Mouse (Mus musculus) heart, embryonic 14.5 days (tissue): Measurements from ENCODE around the gene Dkc1. TPM values are rescaled to one million over a fixed set of nuclear protein-coding genes. Genes with fewer than 3 reads are reported as not detected.

Source experiments
- ATAC-seq: fragments of 200-750 bp; cut with Nextera tagmentation; 2 replicates; pipeline ENCODE4 v1.8.0; 2017; ENCODE audit warnings: low read depth, moderate TSS enrichment; ENCODE audit not compliant: insufficient number of reproducible peaks, insufficient read depth, low FRiP score
- H3K27ac ChIP-seq, 2 experiments: fragments of 200-500 bp in 1 of 2; fragments of 300-500 bp in 1 of 2; sonication (generic) in 1 of 2; replicated peaks in 1 of 2; 2 replicates each; pipeline ENCODE4 v1.5.1; 2012 to 2014; ENCODE audit warnings: low read depth in 2 of 2, low read length in 2 of 2, control low read depth in 1 of 2, mild to moderate bottlenecking in 1 of 2, mixed read lengths in 1 of 2; ENCODE audit not compliant: control insufficient read depth in 1 of 2, insufficient read depth in 1 of 2
- H3K27me3 ChIP-seq: fragments of 300-500 bp; sonication (generic); 2 replicates; pipeline ENCODE4 v1.6.1; 2014; ENCODE audit warnings: mild to moderate bottlenecking, low read length, control low read depth; ENCODE audit not compliant: control insufficient read depth, insufficient read depth
- H3K36me3 ChIP-seq: fragments of 300-500 bp; sonication (generic); 2 replicates; pipeline ENCODE4 v1.6.1; 2014; ENCODE audit warnings: mild to moderate bottlenecking, control low read depth, low read length, mixed read lengths; ENCODE audit not compliant: control insufficient read depth, insufficient read depth
- H3K4me1 ChIP-seq, 2 experiments: fragments of 200-500 bp in 1 of 2; fragments of 300-500 bp in 1 of 2; sonication (generic) in 1 of 2; 2 replicates each; pipeline ENCODE4 v1.6.1; 2012 to 2014; ENCODE audit warnings: low read length in 2 of 2, control low read depth in 1 of 2, mixed read lengths in 1 of 2; ENCODE audit not compliant: control insufficient read depth in 2 of 2, insufficient read depth in 2 of 2
- H3K4me2 ChIP-seq: fragments of 300-500 bp; sonication (generic); 2 replicates; pipeline ENCODE4 v1.6.1; 2014; ENCODE audit warnings: mild to moderate bottlenecking, low read length
- H3K4me3 ChIP-seq, 2 experiments: fragments of 200-500 bp in 1 of 2; fragments of 300-500 bp in 1 of 2; sonication (generic) in 1 of 2; 2 replicates each; pipeline ENCODE4 v1.5.1; 2012 to 2014; ENCODE audit warnings: low read length in 2 of 2, mild to moderate bottlenecking in 2 of 2, control low read depth in 1 of 2, low read depth in 1 of 2, moderate library complexity in 1 of 2; ENCODE audit not compliant: control insufficient read depth in 1 of 2, insufficient read depth in 1 of 2
- H3K9ac ChIP-seq: fragments of 300-500 bp; sonication (generic); 2 replicates; pipeline ENCODE4 v1.6.1; 2014; ENCODE audit warnings: mild to moderate bottlenecking, low read length
- H3K9me3 ChIP-seq: fragments of 300-500 bp; sonication (generic); 2 replicates; pipeline ENCODE4 v1.6.1; 2016; ENCODE audit warnings: low read length, control low read depth; ENCODE audit not compliant: control insufficient read depth
- WGBS: fragments of 180-500 bp; shearing (Covaris S2); extraction: QIAGEN DNeasy Blood & Tissue Kit; methylation state at CpG from one replicate; pipeline ENCODE4 v1.1.7; 2014; 5-methylcytosine and 5-hydroxymethylcytosine counted together
- polyA plus RNA-seq: library from polyadenylated mRNA; unstranded; fragments of >200 nt; fragmentation: Nextera tagmentation; extraction: Ambion mirVana; gene quantifications from 2 replicates; pipeline ENCODE4 v1.2.1, GENCODE M21; 2014

Gene Dkc1
- polyA plus RNA-seq, 1 experiment from 2014 or later: 62.4 TPM

DNA sequence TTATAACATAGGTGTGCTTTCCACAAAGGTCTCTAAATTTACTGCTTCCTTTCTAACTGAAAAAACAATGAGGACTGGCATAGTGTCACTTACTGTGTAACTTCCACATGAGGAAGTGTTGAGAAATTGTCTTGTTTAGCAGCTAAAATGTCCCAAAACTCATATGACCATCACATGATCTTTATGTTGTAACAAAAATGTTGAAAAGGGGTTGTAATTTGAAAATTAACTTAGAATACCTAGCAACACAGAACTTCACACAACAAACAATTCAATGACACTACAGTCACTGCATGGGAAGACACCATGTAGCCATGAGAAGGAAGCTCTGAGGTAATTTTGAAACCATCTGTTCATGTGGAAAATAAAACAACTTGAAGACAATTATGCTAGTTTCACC lies 31.2 kb downstream of the Dkc1 start:
- Histone ChIP-seq H3K4me1 (no peaks in the 10 kb centered on the region), H3K27ac (no peak overlapping the region), H3K9me3 (no peaks in the 10 kb centered on the region), H3K4me2 (no peak overlapping the region), H3K27me3 (no peaks in the 10 kb centered on the region), H3K9ac (no peak overlapping the region), H3K4me3 (no peak overlapping the region), H3K36me3 (peaks cover 18% of the 10 kb centered on the region)
- ATAC-seq: no peak

DNA sequence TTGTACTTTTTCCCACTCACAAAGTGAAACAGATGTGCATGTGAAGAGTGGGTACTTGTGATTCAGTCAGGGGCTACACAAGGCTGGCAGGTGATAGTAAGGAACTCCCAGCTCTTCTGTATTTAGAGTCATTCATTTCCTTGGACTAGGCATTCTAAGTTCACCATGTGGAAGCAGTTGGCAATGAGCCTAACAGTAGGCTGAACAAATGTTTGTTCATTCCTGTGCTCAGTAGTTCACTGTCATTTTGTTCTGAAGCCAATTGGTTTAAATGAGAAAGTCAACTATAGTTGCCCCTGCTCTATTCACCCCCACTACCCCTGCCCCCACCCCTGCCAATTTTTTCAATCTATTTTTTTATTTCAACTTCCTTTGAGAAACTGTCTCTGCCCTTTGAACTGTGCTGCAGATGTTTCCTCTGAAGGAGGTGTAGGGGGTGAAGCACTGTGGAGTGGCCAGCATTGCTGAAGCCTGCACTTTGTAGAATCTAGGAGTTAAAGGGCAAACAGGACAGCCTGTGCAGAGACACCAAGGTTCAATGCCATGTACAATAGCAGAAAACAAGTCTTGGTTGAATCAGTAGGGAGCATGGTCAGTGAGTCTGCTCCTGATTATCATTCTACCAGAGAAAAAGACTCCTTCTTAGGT lies 32.8 kb downstream of the Dkc1 start:
- Histone ChIP-seq H3K36me3 (peaks cover 12% of the 10 kb centered on the region), H3K4me3 (no peak overlapping the region), H3K9me3 (no peaks in the 10 kb centered on the region), H3K9ac (no peak overlapping the region), H3K27me3 (no peaks in the 10 kb centered on the region), H3K27ac (no peak overlapping the region), H3K4me2 (no peak overlapping the region), H3K4me1 (no peaks in the 10 kb centered on the region)
- no peak for ATAC-seq

DNA sequence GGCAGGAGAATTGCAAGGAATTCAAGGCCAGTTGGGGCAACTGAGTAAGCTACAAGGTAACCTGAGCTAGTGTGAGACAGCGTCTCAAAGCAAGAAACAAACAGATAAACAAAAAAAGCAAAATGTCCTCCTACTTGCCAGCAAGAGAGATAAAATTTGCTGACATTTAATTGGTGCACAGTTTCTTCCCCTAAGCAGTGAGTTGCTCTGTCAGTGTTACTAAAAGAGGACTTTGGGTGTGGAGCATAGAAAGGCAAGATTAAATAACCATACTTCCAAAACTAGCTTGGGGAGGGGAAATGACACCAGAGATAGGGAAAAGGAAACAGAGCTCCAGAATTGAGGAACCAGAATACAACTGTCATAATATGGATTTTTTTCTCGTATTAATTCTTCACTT lies 33.8 kb downstream of the Dkc1 start:
- H3K36me3 ChIP-seq: peaks cover 9% of the 10 kb centered on the region; the same call in 1 of the 2 replicates
- no peak overlapping the region for H3K9ac ChIP-seq
- H3K4me2 ChIP-seq: peak overlapping the region; percentile 58
- H3K4me1 ChIP-seq: no peaks in the 10 kb centered on the region
- no peaks in the 10 kb centered on the region for H3K27me3 ChIP-seq
- no peaks in the 10 kb centered on the region for H3K9me3 ChIP-seq
- WGBS: 50% methylated on average over 2 of the region's 2 CpGs
- no peak overlapping the region; a peak in 1 of 4 replicates for H3K4me3 ChIP-seq
- ATAC-seq: no peak
- H3K27ac ChIP-seq: no peak overlapping the region

DNA sequence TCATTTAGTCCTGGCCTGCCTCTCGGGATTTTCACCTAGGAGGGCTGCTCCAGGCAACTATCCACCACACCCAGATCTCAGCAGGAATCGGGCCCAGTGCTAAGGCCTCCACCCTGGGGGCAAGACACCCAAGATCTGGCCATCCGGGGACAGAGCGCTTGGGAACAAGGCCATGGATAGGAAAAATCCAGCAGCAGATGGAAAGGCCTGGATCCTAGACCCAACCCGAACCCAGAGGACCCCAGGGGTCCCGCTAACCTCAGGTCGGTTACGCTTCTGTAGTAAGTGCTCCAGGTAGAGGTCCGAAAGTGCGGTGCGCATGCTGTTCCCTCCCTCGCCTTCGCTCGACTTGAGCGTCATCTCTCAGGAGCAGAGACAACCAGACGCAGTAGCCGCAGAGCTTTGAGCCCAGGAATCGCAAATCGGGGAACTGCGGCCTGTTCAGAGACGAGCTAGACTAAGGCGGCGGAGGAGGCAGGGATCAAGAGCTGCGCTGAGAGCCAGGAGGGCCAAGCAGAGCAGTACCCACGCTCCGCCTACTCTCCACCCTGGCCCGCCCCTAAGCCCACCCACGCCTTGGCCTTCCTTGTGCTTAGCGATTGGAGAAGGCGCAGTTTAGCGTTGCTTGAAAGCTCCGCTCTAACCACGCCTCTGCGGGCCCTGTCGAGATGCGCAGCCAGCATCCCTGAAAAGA lies 35.0 kb downstream of the Dkc1 start, which contains the start of gene Mpp1:
Mpp1 (minus strand) TSS at position 550 of the 694 bp plus-strand sequence.
- Histone ChIP-seq H3K9me3 (no peaks in the 10 kb centered on the region), H3K27ac (peak within 1 kb of the TSS; percentile 24 to 64), H3K36me3 (no peaks in the 10 kb centered on the region; the same call in 1 of the 2 replicates), H3K4me1 (no peaks in the 10 kb centered on the region), H3K27me3 (no peaks in the 10 kb centered on the region), H3K9ac (peak within 1 kb of the TSS; percentile 69), H3K4me2 (peak within 1 kb of the TSS; percentile 58), H3K4me3 (peak within 1 kb of the TSS; percentile 53 to 59)
- ATAC-seq: peak; percentile 91
- whole genome bisulfite sequencing: 18% methylated on average over 36 of the region's 36 CpGs

DNA sequence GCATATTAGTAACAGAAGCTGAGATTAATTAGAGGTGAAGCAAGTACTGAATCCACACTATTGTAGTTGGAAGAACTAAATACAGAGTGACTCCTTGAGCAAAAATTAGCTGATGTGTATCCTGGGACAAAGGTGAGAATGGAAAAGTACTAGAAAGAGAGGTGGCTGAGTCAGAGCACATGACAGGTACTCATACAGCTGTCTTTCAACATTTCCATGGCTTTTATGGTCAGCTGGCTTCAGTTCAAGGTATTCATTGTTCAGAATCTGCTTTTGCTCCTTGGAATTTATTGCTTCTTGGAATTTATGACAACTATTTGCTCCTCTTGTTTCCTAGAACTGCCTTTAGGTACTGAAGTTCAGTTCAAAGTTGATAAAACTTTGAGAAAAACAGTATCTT lies 41.3 kb downstream of the Dkc1 start:
- no peak for ATAC-seq
- no peaks in the 10 kb centered on the region for H3K9me3 ChIP-seq
- H3K4me3 ChIP-seq: no peak overlapping the region
- H3K27me3 ChIP-seq: no peaks in the 10 kb centered on the region
- H3K9ac ChIP-seq: no peak overlapping the region
- H3K36me3 ChIP-seq: no peaks in the 10 kb centered on the region
- no peaks in the 10 kb centered on the region for H3K4me1 ChIP-seq
- no peak overlapping the region for H3K27ac ChIP-seq
- H3K4me2 ChIP-seq: no peak overlapping the region

DNA sequence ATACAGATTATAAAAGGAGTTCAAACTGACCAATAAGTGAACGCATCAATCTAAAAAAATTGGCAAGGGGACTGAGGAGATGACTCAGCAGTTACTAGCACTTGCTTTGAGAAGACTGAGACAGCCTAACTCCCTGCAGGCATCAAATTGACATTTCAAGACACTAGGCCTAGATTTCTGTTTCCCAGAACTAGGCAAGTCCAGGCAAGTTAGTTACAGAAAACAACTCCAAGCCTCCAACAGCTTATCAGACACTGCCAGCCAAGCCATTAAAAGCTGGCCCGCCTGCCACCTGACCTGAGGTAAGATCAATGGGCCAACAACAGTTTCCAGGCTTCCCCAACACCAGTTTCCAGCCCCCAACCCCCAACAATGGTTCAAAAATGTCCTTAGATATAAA lies 42.1 kb downstream of the Dkc1 start:
- ATAC-seq: no peak
- no peak overlapping the region for H3K27ac ChIP-seq
- H3K27me3 ChIP-seq: no peaks in the 10 kb centered on the region
- no peak overlapping the region for H3K4me2 ChIP-seq
- no peaks in the 10 kb centered on the region for H3K36me3 ChIP-seq
- no peak overlapping the region for H3K4me3 ChIP-seq
- H3K9ac ChIP-seq: no peak overlapping the region
- no peaks in the 10 kb centered on the region for H3K4me1 ChIP-seq
- H3K9me3 ChIP-seq: no peaks in the 10 kb centered on the region
- WGBS: 68% methylated on average over 2 of the region's 2 CpGs

DNA sequence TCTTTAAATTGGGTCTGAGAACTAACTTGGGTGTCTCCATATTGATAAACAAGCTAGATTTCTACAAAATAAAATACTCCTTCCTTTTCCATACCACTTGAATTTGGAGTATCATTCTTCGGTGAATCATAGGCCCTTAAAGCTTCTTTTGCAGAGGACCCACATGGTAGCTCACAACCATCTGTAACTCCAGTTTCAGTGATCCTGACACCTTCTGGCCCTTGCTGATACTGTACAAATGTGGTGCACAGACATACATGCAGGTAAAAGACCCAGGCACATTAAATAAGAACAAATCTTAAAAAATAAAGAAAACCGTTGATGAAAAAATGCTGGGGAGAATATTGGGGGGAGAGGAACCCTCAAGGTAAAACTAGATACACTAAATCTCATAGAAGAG lies 42.5 kb downstream of the Dkc1 start:
- Histone ChIP-seq H3K9ac (no peak overlapping the region), H3K27ac (no peak overlapping the region), H3K4me2 (no peak overlapping the region), H3K36me3 (no peaks in the 10 kb centered on the region), H3K4me1 (no peaks in the 10 kb centered on the region), H3K4me3 (no peak overlapping the region), H3K27me3 (no peaks in the 10 kb centered on the region), H3K9me3 (no peaks in the 10 kb centered on the region)
- ATAC-seq: no peak
- 75% methylated on average over 2 of the region's 2 CpGs for WGBS
